Mouse (Mus musculus): Measurements from ENCODE around the gene Psmc4. TPM values are rescaled to one million over a fixed set of nuclear protein-coding genes. Genes with fewer than 3 reads are reported as not detected.

Gene Psmc4
- polyA plus RNA-seq (2015; fragmentation: Nextera tagmentation; extraction: Ambion mirVana), result 294 and 297 TPM in 2 replicates

DNA sequence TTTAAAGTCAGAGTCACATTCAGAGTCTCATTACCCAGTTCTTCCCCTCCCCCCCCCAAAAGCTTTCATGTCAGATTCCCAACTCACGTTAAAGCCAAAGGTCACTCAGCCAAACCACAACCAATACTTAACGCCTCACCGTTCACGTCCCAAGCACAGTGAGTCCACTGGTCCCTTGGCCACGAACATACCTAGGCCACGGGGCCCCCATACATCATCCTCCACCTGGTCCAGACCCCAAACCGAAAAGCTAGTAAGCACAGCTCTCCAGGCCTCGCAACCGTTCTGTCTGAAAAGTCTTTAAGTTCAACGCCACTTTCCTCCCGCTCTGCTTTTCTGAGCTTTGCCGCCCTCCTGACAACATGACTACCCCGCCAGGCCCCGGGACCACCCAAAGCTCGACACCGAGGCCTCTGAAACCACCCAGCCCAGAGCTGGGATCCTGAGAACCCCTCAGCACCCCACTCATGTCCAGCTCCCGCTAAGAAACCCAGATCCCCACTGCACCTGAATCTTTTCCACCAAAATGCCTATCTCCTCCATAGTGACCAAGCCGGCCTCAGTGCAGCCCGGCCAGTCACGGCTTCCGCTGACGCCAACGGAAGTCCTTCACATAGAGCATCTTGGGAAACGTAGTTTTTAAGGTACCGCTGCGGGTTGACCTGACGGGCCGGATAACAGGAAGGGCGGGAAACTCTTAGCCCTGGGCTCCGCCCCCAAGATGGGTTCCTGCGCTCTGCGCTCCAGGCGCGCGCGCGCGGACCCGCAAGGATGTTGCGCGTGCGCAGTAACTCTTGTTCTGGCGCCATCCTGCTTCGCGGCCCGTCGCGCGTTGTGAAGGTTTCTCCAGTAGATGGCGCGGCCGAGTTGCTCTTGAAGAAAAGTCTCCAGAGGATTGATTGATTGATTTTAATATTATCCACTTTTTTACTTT is at the start of gene Psmc4:
TSS of gene Psmc4 (minus strand) at position 626 of the 934 bp plus-strand sequence.
- Histone ChIP-seq H3K27ac (no peak within 1 kb of the TSS), H3K27me3 (no peaks in the 10 kb centered on the region), H3K36me3 (peaks cover 41% of the 10 kb centered on the region), H3K4me1 (peaks cover 14% of the 10 kb centered on the region), H3K9me3 (no peaks in the 10 kb centered on the region), H3K9ac (peak within 1 kb of the TSS; percentile 83), H3K4me3 (peak within 1 kb of the TSS; percentile 88), H3K4me2 (peak within 1 kb of the TSS; percentile 72)
- WGBS, result under 1% methylated on average over 52 of the region's 52 CpGs
- ATAC-seq (ENCODE audit: borderline replicate concordance, extremely low read depth, low FRiP score, low TSS enrichment), result peak; percentile 96

GRCm38 (mm10) chr7:28099101-28099500 is 49.2 kb upstream of the Psmc4 start:
- H3K27ac ChIP-seq, result no peak overlapping the region
- no peaks in the 10 kb centered on the region for H3K27me3 ChIP-seq
- no peak for ATAC-seq (ENCODE audit: borderline replicate concordance, extremely low read depth, low FRiP score, low TSS enrichment)
- H3K36me3 ChIP-seq, result no peaks in the 10 kb centered on the region
- WGBS, result 95% methylated on average over 16 of the region's 16 CpGs
- no peaks in the 10 kb centered on the region for H3K4me1 ChIP-seq
- no peak overlapping the region for H3K4me3 ChIP-seq
- H3K9me3 ChIP-seq, result peaks cover 7% of the 10 kb centered on the region; the same call in 1 of the 2 replicates
- no peak overlapping the region for H3K4me2 ChIP-seq
- H3K9ac ChIP-seq, result no peak overlapping the region

GRCm38 (mm10) chr7:28093541-28093940 is 43.6 kb upstream of the Psmc4 start:
- no peak overlapping the region for H3K9ac ChIP-seq
- H3K4me3 ChIP-seq, result no peak overlapping the region
- H3K4me1 ChIP-seq, result no peaks in the 10 kb centered on the region
- 39% methylated on average over 11 of the region's 11 CpGs for WGBS
- no peak overlapping the region for H3K4me2 ChIP-seq
- H3K9me3 ChIP-seq, result no peaks in the 10 kb centered on the region
- H3K27ac ChIP-seq, result no peak overlapping the region
- no peak for ATAC-seq (ENCODE audit: borderline replicate concordance, extremely low read depth, low FRiP score, low TSS enrichment)
- no peaks in the 10 kb centered on the region for H3K36me3 ChIP-seq
- H3K27me3 ChIP-seq, result no peaks in the 10 kb centered on the region

DNA sequence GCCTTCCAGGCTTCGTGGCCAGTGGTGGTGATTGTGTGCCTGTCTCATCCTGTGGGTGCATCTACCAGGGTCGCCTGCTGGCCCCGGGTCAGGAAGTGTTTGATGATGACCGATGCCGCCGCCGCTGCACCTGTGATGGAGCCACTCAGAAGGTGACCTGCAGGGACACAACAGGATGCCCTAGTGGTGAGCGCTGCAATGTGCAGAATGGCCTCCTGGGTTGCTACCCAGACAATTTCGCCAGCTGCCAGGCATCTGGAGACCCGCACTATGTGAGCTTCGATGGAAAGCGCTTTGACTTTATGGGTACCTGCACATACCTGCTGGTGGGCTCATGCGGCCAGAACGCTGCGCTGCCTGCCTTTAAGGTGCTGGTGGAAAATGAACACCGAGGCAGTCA is 36.3 kb upstream of the Psmc4 start:
- H3K4me3 ChIP-seq, result no peak overlapping the region
- no peak for ATAC-seq (ENCODE audit: borderline replicate concordance, extremely low read depth, low FRiP score, low TSS enrichment)
- no peaks in the 10 kb centered on the region for H3K36me3 ChIP-seq
- no peak overlapping the region for H3K9ac ChIP-seq
- no peaks in the 10 kb centered on the region for H3K4me1 ChIP-seq
- H3K27me3 ChIP-seq, result no peaks in the 10 kb centered on the region
- no peak overlapping the region for H3K4me2 ChIP-seq
- H3K27ac ChIP-seq, result no peak overlapping the region
- WGBS, result 78% methylated on average over 16 of the region's 16 CpGs
- H3K9me3 ChIP-seq, result no peaks in the 10 kb centered on the region

- H3K4me2 ChIP-seq, result no peak overlapping the region
- no peak for ATAC-seq (ENCODE audit: borderline replicate concordance, extremely low read depth, low FRiP score, low TSS enrichment)
- no peak overlapping the region for H3K9ac ChIP-seq
- no peak overlapping the region for H3K27ac ChIP-seq
- no peak overlapping the region for H3K4me3 ChIP-seq
- 71% methylated on average over 7 of the region's 7 CpGs for WGBS
- no peaks in the 10 kb centered on the region for H3K36me3 ChIP-seq
- H3K27me3 ChIP-seq, result no peaks in the 10 kb centered on the region
- no peaks in the 10 kb centered on the region for H3K9me3 ChIP-seq
- H3K4me1 ChIP-seq, result no peaks in the 10 kb centered on the region
Observed at GRCm38 (mm10) chr7:28084215-28084614, 34.3 kb upstream of the Psmc4 start.

GRCm38 (mm10) chr7:28070531-28071298 is 20.8 kb upstream of the Psmc4 start, which contains the start of gene Fcgbp:
Gene Fcgbp, plus strand, starts transcription at chr7:28071236.
- WGBS, result 78% methylated on average over 21 of the region's 21 CpGs
- Histone ChIP-seq H3K27me3 (no peaks in the 10 kb centered on the region), H3K9me3 (no peaks in the 10 kb centered on the region), H3K9ac (no peak within 1 kb of the TSS), H3K36me3 (no peaks in the 10 kb centered on the region), H3K27ac (no peak within 1 kb of the TSS), H3K4me2 (no peak within 1 kb of the TSS), H3K4me3 (no peak within 1 kb of the TSS), H3K4me1 (no peaks in the 10 kb centered on the region)
- no peak for ATAC-seq (ENCODE audit: borderline replicate concordance, extremely low read depth, low FRiP score, low TSS enrichment)

- Histone ChIP-seq H3K27ac (no peak overlapping the region), H3K4me2 (no peak overlapping the region), H3K27me3 (no peaks in the 10 kb centered on the region), H3K4me3 (no peak overlapping the region), H3K9ac (no peak overlapping the region), H3K36me3 (no peaks in the 10 kb centered on the region), H3K4me1 (no peaks in the 10 kb centered on the region), H3K9me3 (no peaks in the 10 kb centered on the region)
- ATAC-seq (ENCODE audit: borderline replicate concordance, extremely low read depth, low FRiP score, low TSS enrichment), result no peak
- 40% methylated on average over 3 of the region's 3 CpGs for WGBS
Observed at GRCm38 (mm10) chr7:28069546-28070172, 19.8 kb upstream of the Psmc4 start.

DNA sequence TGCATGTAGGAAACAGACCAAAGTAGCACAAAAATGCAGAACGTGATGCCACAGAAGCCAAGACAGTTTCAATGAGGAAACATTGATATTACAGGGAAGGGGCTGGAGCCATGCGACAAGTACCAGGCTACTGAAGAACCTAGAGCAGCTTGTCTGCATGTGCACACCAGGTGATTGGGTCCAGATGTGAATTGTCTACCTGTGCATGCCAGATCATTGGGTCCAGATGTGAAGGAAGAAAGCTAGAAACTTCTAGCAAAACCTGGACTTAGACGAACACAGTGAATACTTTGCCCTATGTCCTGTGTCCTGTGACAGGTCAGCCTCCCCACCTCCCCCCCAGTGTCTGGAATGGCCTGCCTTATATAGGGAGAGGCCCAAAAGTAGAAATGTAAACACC is 18.8 kb upstream of the Psmc4 start:
- H3K4me1 ChIP-seq, result no peaks in the 10 kb centered on the region
- no peaks in the 10 kb centered on the region for H3K36me3 ChIP-seq
- H3K4me2 ChIP-seq, result no peak overlapping the region
- no peak for ATAC-seq (ENCODE audit: borderline replicate concordance, extremely low read depth, low FRiP score, low TSS enrichment)
- H3K9ac ChIP-seq, result no peak overlapping the region
- WGBS, result 70% methylated on average over 3 of the region's 3 CpGs
- H3K4me3 ChIP-seq, result no peak overlapping the region
- no peak overlapping the region for H3K27ac ChIP-seq
- no peaks in the 10 kb centered on the region for H3K27me3 ChIP-seq
- no peaks in the 10 kb centered on the region for H3K9me3 ChIP-seq

- no peak for ATAC-seq (ENCODE audit: borderline replicate concordance, extremely low read depth, low FRiP score, low TSS enrichment)
- no peak overlapping the region for H3K9ac ChIP-seq
- H3K27me3 ChIP-seq, result no peaks in the 10 kb centered on the region
- no peaks in the 10 kb centered on the region for H3K4me1 ChIP-seq
- H3K4me3 ChIP-seq, result no peak overlapping the region
- no peaks in the 10 kb centered on the region for H3K36me3 ChIP-seq
- 85% methylated on average over 1 of the region's 1 CpGs for WGBS
- no peaks in the 10 kb centered on the region for H3K9me3 ChIP-seq
- no peak overlapping the region for H3K4me2 ChIP-seq
- H3K27ac ChIP-seq, result no peak overlapping the region
Observed at GRCm38 (mm10) chr7:28059972-28060371, 10.1 kb upstream of the Psmc4 start.

DNA sequence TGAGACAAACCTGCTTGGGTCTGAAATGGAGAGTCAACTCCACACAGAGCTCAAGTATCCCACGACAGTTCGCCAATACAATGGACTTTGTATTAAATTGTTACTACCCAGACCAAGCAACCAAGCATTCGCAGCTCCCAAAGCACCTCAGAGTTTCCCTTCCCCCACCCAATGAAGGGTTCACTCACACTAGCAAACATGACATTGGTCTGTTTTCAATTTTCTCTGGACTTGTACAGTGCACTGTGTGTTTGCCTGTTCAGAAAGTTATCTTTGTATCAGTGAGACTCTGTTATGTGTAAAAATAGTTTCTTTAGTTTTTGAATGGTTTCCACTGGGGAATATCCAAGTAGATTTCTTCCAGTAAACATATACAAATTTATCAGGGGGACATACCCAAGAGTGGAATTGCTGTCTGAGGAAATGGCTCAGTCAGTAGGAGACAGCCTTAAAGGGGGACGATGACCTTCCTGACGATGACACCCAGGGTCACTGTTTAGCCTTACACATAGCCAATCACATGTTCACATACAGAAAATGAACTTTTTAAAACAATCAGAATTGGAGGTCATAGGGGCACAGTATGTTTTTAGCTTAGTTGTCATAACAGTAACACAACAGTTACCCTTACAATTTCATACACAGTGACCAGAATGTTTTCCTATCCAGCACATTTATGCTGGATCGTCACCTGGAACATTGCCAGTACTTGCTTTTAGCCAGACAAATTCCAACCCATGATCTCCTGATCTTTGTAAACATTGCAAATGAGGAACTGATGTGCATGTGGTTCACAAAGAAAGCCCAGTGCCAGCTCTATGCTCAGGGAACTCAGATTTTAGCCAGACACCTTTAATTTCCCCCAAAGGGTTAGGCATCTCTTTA is 3.4 kb upstream of the Psmc4 start:
- Histone ChIP-seq H3K27ac (peak overlapping the region; percentile 66), H3K4me2 (no peak overlapping the region), H3K27me3 (no peaks in the 10 kb centered on the region), H3K9me3 (no peaks in the 10 kb centered on the region), H3K4me1 (peaks cover 14% of the 10 kb centered on the region), H3K4me3 (no peak overlapping the region), H3K9ac (no peak overlapping the region), H3K36me3 (peaks cover 6% of the 10 kb centered on the region)
- peak; percentile 25; the same call in 1 of the 2 replicates for ATAC-seq (ENCODE audit: borderline replicate concordance, extremely low read depth, low FRiP score, low TSS enrichment)
- 67% methylated on average over 6 of the region's 6 CpGs for WGBS

- Histone ChIP-seq H3K4me3 (peak overlapping the region; percentile 88), H3K36me3 (peaks cover 33% of the 10 kb centered on the region), H3K27ac (no peak overlapping the region), H3K9me3 (no peaks in the 10 kb centered on the region), H3K4me2 (peak overlapping the region; percentile 38), H3K9ac (peak overlapping the region; percentile 30; the same call in 1 of the 2 replicates), H3K4me1 (peaks cover 14% of the 10 kb centered on the region), H3K27me3 (no peaks in the 10 kb centered on the region)
- no peak for ATAC-seq (ENCODE audit: borderline replicate concordance, extremely low read depth, low FRiP score, low TSS enrichment)
- 55% methylated on average over 17 of the region's 17 CpGs for WGBS
Observed at GRCm38 (mm10) chr7:28050584-28050983, 683 bp upstream of the Psmc4 start.
